Mouse (Mus musculus) testis, adult 2 months (tissue): ENCODE data around the gene Glud1.

ENCODE experiments used
- CTCF ChIP-seq: fragments of 200-500 bp; IDR thresholded peaks from 2 replicates; pipeline ENCODE4 v1.5.1; 2012; ENCODE audit warnings: low read depth, mild to moderate bottlenecking, inconsistent platforms, low read length, moderate library complexity; ENCODE audit not compliant: control insufficient read depth, insufficient read depth, insufficient replicate concordance
- POLR2A ChIP-seq: fragments of 200-500 bp; IDR thresholded peaks from 2 replicates; pipeline ENCODE4 v1.6.1; 2012; ENCODE audit warnings: low read depth, mild to moderate bottlenecking, inconsistent platforms, low read length, moderate library complexity; ENCODE audit not compliant: control insufficient read depth

DNA sequence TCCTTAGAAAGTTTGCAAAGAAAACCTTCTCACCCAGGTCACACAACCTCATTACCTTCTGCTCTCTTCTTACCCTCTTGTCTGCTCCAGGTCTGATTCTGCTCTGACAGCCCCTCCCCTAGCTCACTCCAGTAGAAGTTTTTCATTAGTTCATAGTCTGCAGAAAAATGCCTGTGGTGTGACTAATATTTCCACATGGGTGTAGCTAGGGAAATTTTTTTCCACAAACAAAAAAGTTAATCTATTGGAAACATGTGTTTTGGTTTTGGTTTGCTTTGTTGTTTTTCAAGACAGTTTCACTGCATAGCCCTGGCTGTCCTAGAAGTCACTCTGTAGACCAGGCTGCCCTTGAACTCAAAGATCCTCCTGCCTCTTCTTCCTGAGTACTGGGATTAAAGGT lies 7.6 kb downstream of the Glud1 start:
- TF ChIP-seq CTCF (no peak), POLR2A (no peak)
